Mouse (Mus musculus) mesoderm, embryonic 11.5 days (tissue): ENCODE results near the gene Evi5.

Source experiments
- DNase-seq: peaks from one replicate; pipeline ENCODE4 v3.0.0-alpha.2; 2012; ENCODE audit warnings: low read depth, low spot score

Evi5 gene

GRCm38 (mm10) chr5:107873330-107873729 is 1.6 kb downstream of the Evi5 start:
- DNase-seq = no peak

GRCm38 (mm10) chr5:107869701-107870100 is 5.2 kb downstream of the Evi5 start:
- no peak for DNase-seq

- DNase-seq = peak; percentile 96
Measured at GRCm38 (mm10) chr5:107868905-107869424, 5.9 kb downstream of the Evi5 start.

- DNase-seq = peak; percentile 56
Measured at GRCm38 (mm10) chr5:107867970-107868904, 6.7 kb downstream of the Evi5 start.

- DNase-seq = no peak
Measured at GRCm38 (mm10) chr5:107866127-107867126, 8.5 kb downstream of the Evi5 start.

GRCm38 (mm10) chr5:107863971-107864370 is 10.9 kb downstream of the Evi5 start:
- no peak for DNase-seq

- DNase-seq = no peak
Measured at GRCm38 (mm10) chr5:107858963-107859362, 15.9 kb downstream of the Evi5 start.

GRCm38 (mm10) chr5:107855546-107855945 is 19.4 kb downstream of the Evi5 start:
- DNase-seq = no peak

GRCm38 (mm10) chr5:107854556-107854955 is 20.4 kb downstream of the Evi5 start:
- no peak for DNase-seq

- no peak for DNase-seq
Measured at GRCm38 (mm10) chr5:107853807-107854206, 21.1 kb downstream of the Evi5 start.

- no peak for DNase-seq
Measured at GRCm38 (mm10) chr5:107848964-107849363, 25.9 kb downstream of the Evi5 start.

GRCm38 (mm10) chr5:107847817-107848216 is 27.1 kb downstream of the Evi5 start:
- no peak for DNase-seq

- DNase-seq = no peak
Measured at GRCm38 (mm10) chr5:107847349-107847748, 27.6 kb downstream of the Evi5 start.

- DNase-seq = no peak
Measured at GRCm38 (mm10) chr5:107840549-107841238, 34.2 kb downstream of the Evi5 start.

GRCm38 (mm10) chr5:107838891-107839644 is 35.8 kb downstream of the Evi5 start:
- no peak for DNase-seq

GRCm38 (mm10) chr5:107834287-107834686 is 40.6 kb downstream of the Evi5 start:
- no peak for DNase-seq

GRCm38 (mm10) chr5:107831351-107831750 is 43.6 kb downstream of the Evi5 start:
- DNase-seq = no peak

- DNase-seq = no peak
Measured at GRCm38 (mm10) chr5:107829998-107830560, 44.8 kb downstream of the Evi5 start, which contains the start of gene Ube2d2b. TSS of gene Ube2d2b (plus strand) at chr5:107830099.

- no peak for DNase-seq
Measured at GRCm38 (mm10) chr5:107822521-107822920, 52.4 kb downstream of the Evi5 start.

- DNase-seq = no peak
Measured at GRCm38 (mm10) chr5:107814651-107815050, 60.3 kb downstream of the Evi5 start.
